Mouse (Mus musculus): ENCODE measurements around the gene Pxmp4. TPM values are rescaled to one million over a fixed set of nuclear protein-coding genes. Genes with fewer than 3 reads are reported as not detected.

Gene Pxmp4
- total and polyA plus RNA-seq, 3 experiments, result 34.7 to 48.1 (median 36.6) TPM

GRCm38 (mm10) chr2:154613118-154614115, 9.9 kb upstream of the Pxmp4 start, which contains the start of the genes Zfp341 and 4930519P11Rik:
Gene Zfp341, plus strand, starts transcription at chr2:154613297.
Gene 4930519P11Rik, minus strand, starts transcription at chr2:154613437.
- peak; percentile 93 for DNase-seq

GRCm38 (mm10) chr2:154609050-154609767, 5.7 kb upstream of the Pxmp4 start:
- no peak for DNase-seq

GRCm38 (mm10) chr2:154606965-154607364, 3.5 kb upstream of the Pxmp4 start:
- DNase-seq, result no peak

GRCm38 (mm10) chr2:154604156-154604555, 648 bp upstream of the Pxmp4 start:
- DNase-seq, result no peak

GRCm38 (mm10) chr2:154603007-154603637, 386 bp downstream of the Pxmp4 start:
- DNase-seq, result no peak

GRCm38 (mm10) chr2:154601324-154601723, 2.2 kb downstream of the Pxmp4 start:
- DNase-seq, result no peak

GRCm38 (mm10) chr2:154600586-154600985, 2.9 kb downstream of the Pxmp4 start:
- no peak for DNase-seq

GRCm38 (mm10) chr2:154597399-154597798, 6.1 kb downstream of the Pxmp4 start:
- DNase-seq, result no peak

GRCm38 (mm10) chr2:154595775-154596174, 7.7 kb downstream of the Pxmp4 start:
- DNase-seq, result no peak

- no peak for DNase-seq
These were observed 10.5 kb downstream of the Pxmp4 start for GRCm38 (mm10) chr2:154593025-154593424.

- no peak for DNase-seq
These were observed 12.3 kb downstream of the Pxmp4 start for GRCm38 (mm10) chr2:154591239-154591638.

- DNase-seq, result no peak
These were observed 14.5 kb downstream of the Pxmp4 start for GRCm38 (mm10) chr2:154589051-154589450.

- no peak for DNase-seq
These were observed 17.1 kb downstream of the Pxmp4 start for GRCm38 (mm10) chr2:154586405-154586804.

- DNase-seq, result no peak
These were observed 18.4 kb downstream of the Pxmp4 start for GRCm38 (mm10) chr2:154584931-154585601.

GRCm38 (mm10) chr2:154583906-154584872, 19.3 kb downstream of the Pxmp4 start:
- no peak for DNase-seq

- no peak for DNase-seq
These were observed 22.1 kb downstream of the Pxmp4 start for GRCm38 (mm10) chr2:154581421-154581820.

- DNase-seq, result no peak
These were observed 22.9 kb downstream of the Pxmp4 start for GRCm38 (mm10) chr2:154580586-154580985.

GRCm38 (mm10) chr2:154577744-154578067, 25.8 kb downstream of the Pxmp4 start:
- no peak for DNase-seq

GRCm38 (mm10) chr2:154576876-154577743, 26.4 kb downstream of the Pxmp4 start:
- DNase-seq, result no peak

- no peak for DNase-seq
These were observed 29.2 kb downstream of the Pxmp4 start for GRCm38 (mm10) chr2:154574271-154574670.

Data from adrenal gland, adult 2 months (tissue).